Mouse (Mus musculus): ENCODE results near the gene Ccdc9.

DNA sequence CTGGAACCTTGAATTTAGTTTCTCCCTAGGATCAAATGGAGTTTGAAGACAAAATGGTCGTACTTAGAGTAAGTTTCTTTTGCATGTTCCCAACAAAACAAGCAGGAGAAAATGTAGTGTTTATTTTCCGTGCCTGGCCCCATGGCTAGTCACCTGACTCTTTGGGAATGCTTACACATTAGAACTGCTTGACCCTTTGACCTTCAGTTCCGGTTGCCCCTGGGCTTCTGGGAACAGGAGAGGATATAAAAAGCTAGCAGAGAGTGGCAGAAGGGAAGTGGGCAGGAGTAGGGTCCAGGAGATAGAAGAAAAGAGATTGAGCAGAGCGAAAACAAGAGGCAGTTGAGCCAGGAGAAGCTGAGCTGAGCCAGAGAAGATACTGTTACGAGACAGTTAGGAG, 56.7 kb downstream of the Ccdc9 start:
- TF ChIP-seq CTCF (IDR thresholded peaks at IDR 0.05; ENCODE audit: low read depth, low read length) (no peak), POLR2A (IDR thresholded peaks at IDR 0.05; ENCODE audit: extremely low read depth, insufficient read depth, low read length) (no peak)

Measured in liver, adult 2 months (tissue).